Mouse (Mus musculus): ENCODE results near the gene Slc22a7.

GRCm38 (mm10) chr17:46433627-46434026 is 4.6 kb downstream of the Slc22a7 start:
- TF ChIP-seq CTCF (IDR thresholded peaks at IDR 0.05; ENCODE audit: insufficient read depth, low read length) (no peak), POLR2A (IDR thresholded peaks at IDR 0.05; ENCODE audit: borderline replicate concordance, extremely low read depth, low read depth, low read length) (no peak)
